Mouse (Mus musculus) cerebellum, postnatal 10 days (tissue): ENCODE data around the gene Bnip2.
A peak's percentile ranks its signal among the peaks of the same experiment; 100 is the strongest.

Experiments
- DNase-seq, 2 experiments: peaks; one replicate each; pipeline ENCODE4 v3.0.0; 2021; ENCODE audit warnings: mixed read lengths in 2 of 2

Bnip2 gene

DNA sequence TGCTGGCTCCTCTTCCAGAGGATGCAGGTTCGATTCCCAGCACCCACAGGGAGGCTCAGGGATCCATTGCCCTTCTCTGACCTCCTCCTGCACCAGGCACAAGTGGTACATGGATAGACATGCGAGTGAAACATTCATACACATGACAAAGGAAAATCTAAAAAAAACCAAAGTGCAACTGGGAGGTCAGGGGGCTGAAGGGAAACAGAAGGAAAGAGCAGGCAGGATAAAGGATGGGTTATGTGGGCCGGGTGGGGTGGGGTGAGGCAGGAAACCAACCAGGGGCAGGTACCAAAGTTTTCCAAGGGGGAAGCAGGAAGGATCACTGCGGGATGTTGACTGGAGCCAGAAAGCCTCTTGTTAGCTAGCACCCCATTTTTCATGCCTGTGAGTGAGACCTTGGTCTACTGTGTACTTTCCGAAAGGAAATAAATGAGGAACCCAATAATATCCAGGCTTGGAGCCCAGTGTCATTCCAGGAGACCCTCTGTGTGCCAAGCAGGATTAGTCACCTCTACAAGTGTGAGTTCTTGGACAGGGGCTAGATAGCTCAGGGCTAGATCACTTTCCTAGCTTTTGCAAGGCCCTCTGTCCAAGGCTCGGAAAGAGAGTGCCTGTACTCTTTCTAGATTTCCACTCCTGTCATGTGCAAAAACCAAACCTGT is 59.6 kb downstream of the Bnip2 start:
- DNase-seq = peak; percentile 56 to 59

DNA sequence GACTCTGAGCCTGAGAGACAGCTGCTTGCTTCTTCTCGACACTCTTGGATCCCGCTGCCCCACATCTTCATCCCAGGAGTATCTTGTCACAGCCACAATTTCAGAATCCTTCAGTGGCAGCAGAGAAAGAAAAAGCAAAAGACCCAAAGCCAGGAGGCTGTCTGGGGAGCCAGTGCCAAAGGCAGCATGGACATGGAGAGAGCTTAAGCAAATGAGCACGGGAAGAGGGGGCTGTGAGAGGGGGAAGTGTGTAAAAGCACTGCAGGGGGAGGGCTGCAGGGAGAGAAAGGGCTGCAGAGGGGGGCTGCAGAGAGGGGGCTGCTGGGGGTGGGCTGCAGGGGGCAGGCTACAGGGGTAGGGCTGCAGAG is 60.1 kb downstream of the Bnip2 start:
- DNase-seq = peak; percentile 10 to 11

DNA sequence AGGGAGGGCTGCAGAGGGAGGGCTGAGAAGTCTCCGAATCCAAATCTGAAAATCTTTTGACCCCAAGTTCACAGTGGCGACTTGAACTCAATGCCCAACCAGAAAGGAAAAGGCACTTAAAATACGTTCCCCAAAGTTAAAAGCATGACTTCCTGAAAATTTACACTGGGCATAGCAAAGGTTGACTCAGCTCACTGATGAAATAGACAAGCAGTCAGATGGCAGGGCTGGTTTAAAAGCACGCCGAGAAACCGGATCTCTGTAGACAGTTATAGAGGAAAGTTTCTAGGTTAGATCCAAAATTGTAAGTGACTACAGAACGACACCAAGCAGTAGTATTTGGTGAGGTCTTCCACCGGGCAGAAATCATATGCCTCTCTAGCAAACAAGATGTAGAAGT is 60.6 kb downstream of the Bnip2 start:
- no peak for DNase-seq

DNA sequence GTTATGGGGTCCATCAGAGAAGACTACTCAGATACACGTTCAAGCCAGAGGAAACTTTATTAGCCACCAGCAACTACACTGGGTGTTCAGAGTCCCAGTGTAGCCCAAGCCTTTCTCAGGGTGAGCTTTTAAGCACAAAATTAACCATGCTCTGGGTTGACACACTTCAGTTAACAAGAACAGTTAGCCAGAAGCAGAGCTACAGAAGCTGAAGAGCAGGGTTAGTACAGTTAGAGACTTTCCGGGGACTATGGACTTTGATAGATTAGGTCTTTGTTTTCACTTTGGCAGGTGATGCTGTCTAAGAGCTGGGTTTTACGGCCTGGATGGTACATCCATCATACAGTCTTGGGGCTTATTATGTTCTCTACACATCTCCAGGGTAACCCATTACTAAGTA is 63.5 kb downstream of the Bnip2 start:
- no peak for DNase-seq

DNA sequence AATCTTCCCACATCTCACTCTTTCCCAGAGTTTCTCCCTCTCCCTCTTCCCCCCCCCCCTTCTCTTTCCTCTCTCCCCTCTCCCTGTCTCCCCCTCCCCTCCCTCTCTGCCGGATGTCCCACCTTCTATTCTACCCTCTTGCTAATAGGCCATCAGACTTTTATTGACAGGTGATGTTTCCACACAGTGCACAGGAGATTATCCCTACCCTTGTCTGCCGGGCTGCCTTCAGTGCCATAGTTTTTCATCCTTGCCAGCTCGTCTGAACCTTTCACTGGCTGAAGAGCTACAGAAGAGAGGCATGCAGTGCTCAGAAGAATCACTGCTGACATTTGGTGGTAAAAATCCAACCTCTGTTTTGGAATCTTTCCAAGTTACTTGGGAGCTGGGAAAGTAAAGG is 64.1 kb downstream of the Bnip2 start:
- DNase-seq = no peak
